Comparison of ENCODE assay signal across 8 mouse cellular contexts in genomic region chr2:73274119-73274920, GRCm38 (mm10). TPM values are rescaled to one million over a fixed set of nuclear protein-coding genes. Genes with fewer than 3 reads are reported as not detected.
DNase-seq lines count a peak whose midpoint lies in the region; ATAC-seq and TF ChIP-seq lines count a peak whose summit lies in the region.
"Had no signal": no experiment of that assay in that cellular context is flagged by ENCODE, and none has a peak within 500 bp of the region (broad histone marks: within the 10 kb centered on the region; RNA-seq: fewer than 3 reads in every experiment).

No protein-coding gene starts in this region.

- no peak for TF ChIP-seq CTCF in olfactory bulb, adult 2 months (IDR thresholded peaks at IDR 0.05; ENCODE audit: insufficient read depth, low read depth, low read length)

- TF ChIP-seq POLR2A in olfactory bulb, adult 2 months (IDR thresholded peaks at IDR 0.05; ENCODE audit: insufficient read depth, low read depth, low read length): no peak

- intact Hi-C loops in heart, postnatal 14 days (cut with DNase I): loop anchor here (2.0 to 10.0 kb wide), 3 partner anchors 297 to 1738 kb away; partner anchors contain the start of genes Hoxd10 and Hoxd9

- 1% methylated on average over 88 of the region's 88 CpGs for WGBS in olfactory bulb, adult 2 months

- ATAC-seq in inflammation-experienced regulatory T-cells, adult 6 months: no peak

- H3K4me1 ChIP-seq in olfactory bulb, adult 2 months (ENCODE audit: control insufficient read depth, insufficient read depth, low read length): peaks cover 9% of the 10 kb centered on the region; the same call in 1 of the 2 replicates

- peak; percentile 11 for DNase-seq in right cerebral cortex, postnatal 14 days
- no peak for DNase-seq in right cerebral cortex, adult 18-20 months
- DNase-seq in embryo, embryonic 11 days: peak; percentile 76
- DNase-seq in heart, postnatal 14 days: peak; percentile 56 to 58
- DNase-seq in liver: peak; percentile 31

- peak overlapping the region; percentile 98 for H3K27ac ChIP-seq in olfactory bulb, adult 2 months (ENCODE audit: insufficient read depth, low read depth, low read length)

- H3K4me3 ChIP-seq in olfactory bulb, adult 2 months (ENCODE audit: insufficient read depth, low read depth, low read length): peak overlapping the region; percentile 98

RNA-seq across cellular contexts. Expression of gene Sp9, which starts 2.6 kb away (rescaled TPM):
- not detected for total RNA-seq in heart, postnatal 14 days (2021)
- not detected in 2 replicates for polyA plus RNA-seq in olfactory bulb, adult 2 months (2012; ENCODE audit: insufficient read depth, insufficient read length, low replicate concordance, missing spikeins)
- not detected for polyA plus RNA-seq in inflammation-experienced regulatory T-cells, adult 6 months (2017; shearing (Covaris generic))
- total RNA-seq: neutrophil, adult 5-6 weeks had no signal

RNA-seq across cellular contexts. Expression of gene Scrn3, which starts 38.1 kb away (rescaled TPM):
- 10 to 100 TPM; 19.2 to 19.3 TPM for total RNA-seq in heart, postnatal 14 days (2021)
- polyA plus RNA-seq in olfactory bulb, adult 2 months (2012; ENCODE audit: insufficient read depth, insufficient read length, low replicate concordance, missing spikeins): not detected in 2 replicates
- polyA plus RNA-seq in inflammation-experienced regulatory T-cells, adult 6 months (2017; shearing (Covaris generic)): 10 to 100 TPM in 2 of 3 experiments, 1 to 10 TPM in 1; 8.8 to 13.5 (median 12.5) TPM

RNA-seq across cellular contexts. Expression of gene Cir1, which starts 38.2 kb away (rescaled TPM):
- 10 to 100 TPM; 13.7 to 18.2 TPM for total RNA-seq in heart, postnatal 14 days (2021)
- not detected in 2 replicates for polyA plus RNA-seq in olfactory bulb, adult 2 months (2012; ENCODE audit: insufficient read depth, insufficient read length, low replicate concordance, missing spikeins)
- 10 to 100 TPM; 18.9 to 30.4 (median 30.3) TPM for polyA plus RNA-seq in inflammation-experienced regulatory T-cells, adult 6 months (2017; shearing (Covaris generic))

RNA-seq across cellular contexts. Expression of gene Ola1, which starts 55.6 kb away (rescaled TPM):
- 10 to 100 TPM; 48.0 to 50.7 TPM for total RNA-seq in heart, postnatal 14 days (2021)
- polyA plus RNA-seq in olfactory bulb, adult 2 months (2012; ENCODE audit: insufficient read depth, insufficient read length, low replicate concordance, missing spikeins): 370 TPM in 1 of 2 replicates, not detected in the other
- 10 to 100 TPM; 68.4 to 91.6 (median 88.3) TPM for polyA plus RNA-seq in inflammation-experienced regulatory T-cells, adult 6 months (2017; shearing (Covaris generic))
